Mouse (Mus musculus) embryonic facial prominence, embryonic 15.5 days (tissue): ENCODE data around the gene Hormad1. TPM values are rescaled to one million over a fixed set of nuclear protein-coding genes. Genes with fewer than 3 reads are reported as not detected.
"Not testable (repeated sequence)": the region's sequence is repeated elsewhere in the genome, so short reads cannot be mapped to it uniquely, and the experiment has no call there.

Experiments
- ATAC-seq: fragments of 200-750 bp; cut with Nextera tagmentation; 2 replicates; pipeline ENCODE4 v1.8.0; 2017; ENCODE audit warnings: low read depth, moderate TSS enrichment; ENCODE audit not compliant: insufficient number of reproducible peaks, low FRiP score, low TSS enrichment
- H3K27ac ChIP-seq: fragments of 300-500 bp; sonication (generic); replicated peaks from 2 replicates; pipeline ENCODE4 v1.5.1; 2015; ENCODE audit warnings: mild to moderate bottlenecking, inconsistent platforms
- H3K27me3 ChIP-seq: fragments of 300-500 bp; sonication (generic); 2 replicates; pipeline ENCODE4 v1.6.1; 2015; ENCODE audit warnings: inconsistent platforms
- H3K36me3 ChIP-seq: fragments of 300-500 bp; sonication (generic); 2 replicates; pipeline ENCODE4 v1.6.1; 2015; ENCODE audit warnings: mild to moderate bottlenecking, inconsistent platforms
- H3K4me1 ChIP-seq: fragments of 300-500 bp; sonication (generic); 2 replicates; pipeline ENCODE4 v1.6.1; 2015; ENCODE audit warnings: inconsistent platforms
- H3K4me2 ChIP-seq: fragments of 300-500 bp; sonication (generic); replicated peaks from 2 replicates; pipeline ENCODE4 v1.6.1; 2015; ENCODE audit warnings: mild to moderate bottlenecking, inconsistent platforms
- H3K4me3 ChIP-seq: fragments of 300-500 bp; sonication (generic); replicated peaks from 2 replicates; pipeline ENCODE4 v1.5.1; 2015; ENCODE audit warnings: mild to moderate bottlenecking, inconsistent platforms
- H3K9ac ChIP-seq: fragments of 300-500 bp; sonication (generic); 2 replicates; pipeline ENCODE4 v1.6.1; 2015; ENCODE audit warnings: inconsistent platforms
- H3K9me3 ChIP-seq: fragments of 300-500 bp; sonication (generic); replicated peaks from 2 replicates; pipeline ENCODE4 v1.6.1; 2016; ENCODE audit warnings: inconsistent platforms
- WGBS: fragments of 180-500 bp; shearing (Covaris S2); methylation state at CpG from one replicate; pipeline ENCODE4 v1.1.7; 2015; 5-methylcytosine and 5-hydroxymethylcytosine counted together
- polyA plus RNA-seq: library from polyadenylated mRNA; unstranded; fragments of >200 nt; fragmentation: Nextera tagmentation; extraction: Ambion mirVana; gene quantifications from 2 replicates; pipeline ENCODE4 v1.2.1, GENCODE M21; 2015

The Hormad1 gene
- polyA plus RNA-seq, 1 experiment from 2014 or later: not detected

- H3K9me3 ChIP-seq: no peaks in the 10 kb centered on the region
- no peaks in the 10 kb centered on the region for H3K27me3 ChIP-seq
- H3K36me3 ChIP-seq: no peaks in the 10 kb centered on the region
- ATAC-seq: no peak
- H3K4me1 ChIP-seq: peaks cover 7% of the 10 kb centered on the region; the same call in 1 of the 2 replicates
- H3K4me2 ChIP-seq: no peak within 1 kb of the TSS
- WGBS: 86% methylated on average over 8 of the region's 8 CpGs
- no peak within 1 kb of the TSS for H3K27ac ChIP-seq
- no peak within 1 kb of the TSS for H3K4me3 ChIP-seq
- H3K9ac ChIP-seq: no peak within 1 kb of the TSS
Measured at GRCm38 (mm10) chr3:95526622-95527211, 32.8 kb upstream of the Hormad1 start, which contains the start of gene Ctss. TSS of gene Ctss (plus strand) at chr3:95526786.

DNA sequence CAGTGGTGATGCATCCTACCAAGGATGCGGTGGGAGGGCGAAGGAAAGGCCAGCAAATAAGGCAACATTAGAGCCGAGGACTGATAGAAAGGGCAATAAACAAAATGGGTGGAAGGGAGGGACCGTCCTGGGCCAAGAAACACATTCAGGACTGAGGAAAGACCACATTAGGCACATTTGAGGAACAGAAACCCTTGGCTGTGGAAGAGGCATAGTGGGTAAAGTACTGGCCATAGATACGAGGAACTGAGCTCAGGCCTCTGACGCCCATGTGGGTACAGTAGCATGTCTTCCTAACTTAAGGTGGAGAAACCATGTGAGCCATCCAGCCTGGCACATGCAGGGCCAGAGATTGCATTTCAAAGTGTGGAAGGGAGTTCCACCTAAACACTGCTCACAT, 29.7 kb upstream of the Hormad1 start:
- Histone ChIP-seq H3K9ac (no peak overlapping the region), H3K9me3 (no peaks in the 10 kb centered on the region), H3K27ac (no peak overlapping the region), H3K4me3 (no peak overlapping the region), H3K36me3 (no peaks in the 10 kb centered on the region), H3K4me2 (no peak overlapping the region), H3K4me1 (no peaks in the 10 kb centered on the region), H3K27me3 (no peaks in the 10 kb centered on the region)
- ATAC-seq: no peak
- 88% methylated on average over 6 of the region's 6 CpGs for WGBS

GRCm38 (mm10) chr3:95531025-95531424, 28.5 kb upstream of the Hormad1 start:
- H3K9me3 ChIP-seq: no peaks in the 10 kb centered on the region
- no peaks in the 10 kb centered on the region for H3K36me3 ChIP-seq
- H3K4me1 ChIP-seq: no peaks in the 10 kb centered on the region
- H3K4me3 ChIP-seq: no peak overlapping the region
- 73% methylated on average over 1 of the region's 1 CpGs for WGBS
- no peaks in the 10 kb centered on the region for H3K27me3 ChIP-seq
- no peak for ATAC-seq
- no peak overlapping the region for H3K9ac ChIP-seq
- H3K4me2 ChIP-seq: no peak overlapping the region
- H3K27ac ChIP-seq: no peak overlapping the region

DNA sequence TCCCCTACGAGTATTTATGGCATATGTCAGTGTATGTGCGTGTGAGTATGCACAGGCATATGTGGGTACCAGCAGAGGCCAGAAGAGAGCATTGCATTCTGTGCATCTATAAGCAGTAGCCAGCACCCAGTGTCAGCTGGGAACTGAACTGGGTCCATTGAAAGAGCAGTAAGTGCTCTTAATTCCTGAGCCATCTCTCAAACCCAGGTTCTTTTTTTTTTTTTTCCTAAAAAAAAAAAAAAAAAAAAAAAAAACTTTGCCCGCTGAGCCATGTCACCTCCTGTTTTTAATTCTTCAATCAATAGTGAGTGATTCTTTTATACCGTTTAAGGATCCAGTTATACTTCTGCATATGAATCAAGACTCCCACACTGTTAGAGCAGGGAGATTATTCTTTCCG, 26.1 kb upstream of the Hormad1 start:
- 82% methylated on average over 5 of the region's 5 CpGs for WGBS
- Histone ChIP-seq H3K4me2 (no peak overlapping the region), H3K9ac (no peak overlapping the region), H3K9me3 (no peaks in the 10 kb centered on the region), H3K27me3 (no peaks in the 10 kb centered on the region), H3K4me3 (no peak overlapping the region), H3K27ac (no peak overlapping the region), H3K4me1 (no peaks in the 10 kb centered on the region), H3K36me3 (no peaks in the 10 kb centered on the region)
- ATAC-seq: no peak

- 83% methylated on average over 1 of the region's 1 CpGs for WGBS
- no peak overlapping the region for H3K27ac ChIP-seq
- H3K4me1 ChIP-seq: no peaks in the 10 kb centered on the region
- H3K9me3 ChIP-seq: no peaks in the 10 kb centered on the region
- no peak overlapping the region for H3K9ac ChIP-seq
- no peaks in the 10 kb centered on the region for H3K27me3 ChIP-seq
- ATAC-seq: no peak
- no peak overlapping the region for H3K4me2 ChIP-seq
- no peaks in the 10 kb centered on the region for H3K36me3 ChIP-seq
- no peak overlapping the region for H3K4me3 ChIP-seq
Measured at GRCm38 (mm10) chr3:95534927-95535326, 24.6 kb upstream of the Hormad1 start.

GRCm38 (mm10) chr3:95538936-95539335, 20.5 kb upstream of the Hormad1 start:
- no peaks in the 10 kb centered on the region for H3K27me3 ChIP-seq
- H3K9ac ChIP-seq: no peak overlapping the region
- H3K27ac ChIP-seq: no peak overlapping the region
- no peaks in the 10 kb centered on the region for H3K36me3 ChIP-seq
- H3K9me3 ChIP-seq: no peaks in the 10 kb centered on the region
- ATAC-seq: no peak
- no peak overlapping the region for H3K4me3 ChIP-seq
- H3K4me1 ChIP-seq: no peaks in the 10 kb centered on the region
- WGBS: 91% methylated on average over 10 of the region's 10 CpGs
- no peak overlapping the region for H3K4me2 ChIP-seq

DNA sequence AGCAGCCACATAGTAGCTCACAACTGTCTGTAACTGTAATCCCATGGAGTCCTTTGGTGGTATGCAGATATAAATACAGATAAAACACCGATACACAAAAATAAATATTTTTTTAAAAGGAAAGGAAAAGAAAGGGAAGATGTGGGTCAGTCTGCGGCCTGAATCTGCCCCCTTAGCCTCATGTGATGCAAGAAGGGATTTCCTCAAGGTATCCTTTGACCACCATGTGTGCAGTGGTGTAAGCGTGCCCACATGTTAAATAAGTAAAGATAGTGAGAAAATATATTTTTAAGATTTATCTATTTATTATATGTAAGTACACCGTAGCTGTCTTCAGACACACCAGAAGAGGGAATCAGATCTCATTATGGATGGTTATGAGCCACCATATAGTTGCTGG, 19.6 kb upstream of the Hormad1 start:
- no peaks in the 10 kb centered on the region for H3K4me1 ChIP-seq
- no peak overlapping the region for H3K4me2 ChIP-seq
- H3K27ac ChIP-seq: no peak overlapping the region
- H3K9me3 ChIP-seq: no peaks in the 10 kb centered on the region
- no peak overlapping the region for H3K9ac ChIP-seq
- WGBS: 89% methylated on average over 4 of the region's 4 CpGs
- no peaks in the 10 kb centered on the region for H3K27me3 ChIP-seq
- H3K4me3 ChIP-seq: no peak overlapping the region
- H3K36me3 ChIP-seq: no peaks in the 10 kb centered on the region
- no peak for ATAC-seq

GRCm38 (mm10) chr3:95541186-95541585, 18.3 kb upstream of the Hormad1 start:
- 73% methylated on average over 2 of the region's 2 CpGs for WGBS
- not testable (repeated sequence) for H3K9ac ChIP-seq, H3K27ac ChIP-seq, ATAC-seq, H3K9me3 ChIP-seq, H3K27me3 ChIP-seq, H3K36me3 ChIP-seq, H3K4me3 ChIP-seq, H3K4me1 ChIP-seq, H3K4me2 ChIP-seq

- Histone ChIP-seq H3K36me3 (no peaks in the 10 kb centered on the region), H3K4me2 (no peak overlapping the region), H3K9ac (no peak overlapping the region), H3K27ac (no peak overlapping the region), H3K27me3 (no peaks in the 10 kb centered on the region), H3K4me1 (no peaks in the 10 kb centered on the region), H3K9me3 (no peaks in the 10 kb centered on the region), H3K4me3 (no peak overlapping the region)
- ATAC-seq: no peak
Measured at GRCm38 (mm10) chr3:95542171-95542570, 17.3 kb upstream of the Hormad1 start.

DNA sequence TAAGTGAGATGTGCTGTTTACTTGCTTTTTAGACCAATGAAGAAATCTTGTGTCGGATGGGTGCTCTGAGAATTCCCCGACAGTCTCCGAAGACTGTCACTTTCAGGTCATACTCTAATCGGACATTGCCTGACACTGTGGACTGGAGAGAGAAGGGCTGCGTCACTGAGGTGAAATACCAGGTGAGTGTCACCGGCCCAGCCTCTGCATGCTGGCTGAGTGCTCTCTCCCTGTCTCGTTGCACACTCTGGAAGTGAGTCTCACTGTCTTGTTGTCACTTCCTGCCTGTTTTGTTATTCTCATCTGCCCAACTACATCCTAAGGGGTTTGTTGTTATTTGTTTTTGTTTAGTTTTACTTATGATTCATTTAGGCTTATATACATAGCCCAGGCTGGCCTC, 16.5 kb upstream of the Hormad1 start:
- H3K27ac ChIP-seq: no peak overlapping the region
- no peak overlapping the region for H3K9ac ChIP-seq
- H3K27me3 ChIP-seq: no peaks in the 10 kb centered on the region
- 66% methylated on average over 7 of the region's 7 CpGs for WGBS
- no peaks in the 10 kb centered on the region for H3K36me3 ChIP-seq
- no peak for ATAC-seq
- H3K4me2 ChIP-seq: no peak overlapping the region
- H3K9me3 ChIP-seq: no peaks in the 10 kb centered on the region
- H3K4me3 ChIP-seq: no peak overlapping the region
- no peaks in the 10 kb centered on the region for H3K4me1 ChIP-seq

DNA sequence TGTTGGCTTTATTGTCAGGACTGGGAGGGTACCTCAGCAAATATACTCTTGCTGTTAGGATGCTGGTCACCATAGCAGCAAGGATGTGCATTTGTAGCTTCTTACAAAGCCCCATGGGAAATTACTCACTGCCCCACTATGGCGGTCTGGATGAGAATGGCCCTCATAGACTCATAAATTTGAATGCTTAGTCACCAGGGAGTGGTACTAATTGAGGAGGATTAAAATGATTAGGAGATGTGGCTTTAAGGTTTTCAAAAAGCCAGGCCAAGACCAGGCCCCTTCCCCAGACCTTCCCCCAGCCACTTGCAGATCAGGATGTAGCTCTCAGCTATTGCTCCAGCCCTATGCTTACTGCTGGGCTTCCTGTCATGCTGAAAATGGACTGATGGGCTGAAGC, 9.3 kb upstream of the Hormad1 start:
- H3K36me3 ChIP-seq: no peaks in the 10 kb centered on the region
- no peak overlapping the region for H3K27ac ChIP-seq
- H3K4me2 ChIP-seq: no peak overlapping the region
- no peaks in the 10 kb centered on the region for H3K9me3 ChIP-seq
- H3K4me1 ChIP-seq: no peaks in the 10 kb centered on the region
- no peak overlapping the region for H3K9ac ChIP-seq
- no peak overlapping the region for H3K4me3 ChIP-seq
- ATAC-seq: no peak
- 82% methylated on average over 1 of the region's 1 CpGs for WGBS
- H3K27me3 ChIP-seq: no peaks in the 10 kb centered on the region

- no peaks in the 10 kb centered on the region for H3K27me3 ChIP-seq
- WGBS: 47% methylated on average over 3 of the region's 3 CpGs
- no peak for ATAC-seq
Measured at GRCm38 (mm10) chr3:95553986-95554385, 5.5 kb upstream of the Hormad1 start.

More at GRCm38 (mm10) chr3:95553986-95554385, 5.5 kb upstream of the Hormad1 start:
- Histone ChIP-seq H3K4me2 (no peak overlapping the region), H3K9ac (no peak overlapping the region), H3K4me1 (no peaks in the 10 kb centered on the region), H3K36me3 (no peaks in the 10 kb centered on the region), H3K4me3 (no peak overlapping the region), H3K9me3 (no peaks in the 10 kb centered on the region), H3K27ac (no peak overlapping the region)
